Mouse (Mus musculus): ENCODE results near the gene Slc25a25. TPM values are rescaled to one million over a fixed set of nuclear protein-coding genes. Genes with fewer than 3 reads are reported as not detected.

Slc25a25 gene
- polyA plus RNA-seq, 1 experiment, result 11.2 TPM

DNA sequence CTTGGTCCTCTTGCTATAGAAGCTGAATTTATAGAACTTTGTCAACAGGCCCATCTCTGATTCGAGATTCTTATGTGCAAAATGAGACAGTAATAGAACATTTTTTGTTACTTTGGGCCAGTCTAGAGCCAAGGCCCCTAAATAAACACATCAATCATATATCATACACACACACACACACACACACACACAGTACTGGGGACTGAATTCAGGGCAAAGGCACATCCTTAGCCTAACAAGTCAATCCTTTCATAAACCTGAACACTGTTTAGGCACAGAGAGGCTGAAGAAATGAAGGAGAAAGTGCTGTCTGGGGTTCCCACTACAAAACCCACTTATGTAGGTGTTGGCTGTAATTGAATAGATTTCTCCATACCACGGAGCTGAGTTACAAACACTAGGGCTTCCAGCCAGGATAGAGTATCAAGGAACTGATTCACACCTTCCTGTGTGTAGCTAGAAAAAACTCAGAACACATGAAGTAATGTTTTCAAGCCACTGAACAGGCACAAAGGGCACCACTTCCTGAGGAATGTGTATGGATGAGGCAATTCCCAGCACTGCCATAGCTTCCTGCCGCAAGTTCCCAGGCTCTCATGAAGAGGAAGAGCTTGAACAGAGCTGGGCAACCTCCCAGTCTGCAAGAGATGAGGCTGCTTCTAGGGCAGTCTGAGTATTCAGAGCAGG is 14.4 kb downstream of the Slc25a25 start:
- Histone ChIP-seq H3ac (ENCODE audit: control insufficient read depth, insufficient read length, low read depth) (no peak overlapping the region), H3K27me3 (ENCODE audit: control insufficient read depth, insufficient read depth, insufficient read length) (no peaks in the 10 kb centered on the region), H3K36me3 (ENCODE audit: control insufficient read depth, insufficient read depth) (no peaks in the 10 kb centered on the region), H3K79me3 (ENCODE audit: low read depth) (peaks cover 55% of the 10 kb centered on the region), H3K79me2 (ENCODE audit: control insufficient read depth, insufficient read depth) (peaks cover 100% of the 10 kb centered on the region), H3K4me3 (ENCODE audit: insufficient read depth, poor library complexity, severe bottlenecking) (no peak overlapping the region)
- TF ChIP-seq FOSL1 (IDR thresholded peaks at IDR 0.05; ENCODE audit: insufficient read depth, low read length, poor library complexity, severe bottlenecking) (no peak), CEBPB (IDR thresholded peaks at IDR 0.05; ENCODE audit: low read depth) (peak; percentile 76), USF1 (IDR thresholded peaks at IDR 0.05; ENCODE audit: low read depth) (no peak), MYOG (IDR thresholded peaks at IDR 0.05; ENCODE audit: control insufficient read depth, extremely low read depth, insufficient read length) (no peak), CTCF (IDR thresholded peaks at IDR 0.05; ENCODE audit: control insufficient read depth, insufficient read depth, insufficient read length) (no peak), MAX (IDR thresholded peaks at IDR 0.05) (no peak), MYOD1 (IDR thresholded peaks at IDR 0.05; ENCODE audit: control insufficient read depth, insufficient read length, low read depth) (no peak)

GRCm38 (mm10) chr2:32430701-32431676 is 20.3 kb downstream of the Slc25a25 start:
- Histone ChIP-seq H3K4me3 (ENCODE audit: insufficient read depth, poor library complexity, severe bottlenecking) (no peak overlapping the region), H3K79me2 (ENCODE audit: control insufficient read depth, insufficient read depth) (peaks cover 96% of the 10 kb centered on the region), H3K36me3 (ENCODE audit: control insufficient read depth, insufficient read depth) (no peaks in the 10 kb centered on the region), H3K27me3 (ENCODE audit: control insufficient read depth, insufficient read depth, insufficient read length) (no peaks in the 10 kb centered on the region), H3ac (ENCODE audit: control insufficient read depth, insufficient read length, low read depth) (no peak overlapping the region), H3K79me3 (ENCODE audit: low read depth) (peaks cover 45% of the 10 kb centered on the region)
- TF ChIP-seq CEBPB (IDR thresholded peaks at IDR 0.05; ENCODE audit: low read depth), result no peak
- TF ChIP-seq CTCF (IDR thresholded peaks at IDR 0.05; ENCODE audit: control insufficient read depth, insufficient read depth, insufficient read length), result no peak
- TF ChIP-seq MYOD1 (IDR thresholded peaks at IDR 0.05; ENCODE audit: control insufficient read depth, insufficient read length, low read depth), result no peak
- no peak for TF ChIP-seq FOSL1 (IDR thresholded peaks at IDR 0.05; ENCODE audit: insufficient read depth, low read length, poor library complexity, severe bottlenecking)
- TF ChIP-seq USF1 (IDR thresholded peaks at IDR 0.05; ENCODE audit: low read depth), result no peak
- no peak for TF ChIP-seq MYOG (IDR thresholded peaks at IDR 0.05; ENCODE audit: control insufficient read depth, extremely low read depth, insufficient read length)
- TF ChIP-seq MAX (IDR thresholded peaks at IDR 0.05), result no peak

DNA sequence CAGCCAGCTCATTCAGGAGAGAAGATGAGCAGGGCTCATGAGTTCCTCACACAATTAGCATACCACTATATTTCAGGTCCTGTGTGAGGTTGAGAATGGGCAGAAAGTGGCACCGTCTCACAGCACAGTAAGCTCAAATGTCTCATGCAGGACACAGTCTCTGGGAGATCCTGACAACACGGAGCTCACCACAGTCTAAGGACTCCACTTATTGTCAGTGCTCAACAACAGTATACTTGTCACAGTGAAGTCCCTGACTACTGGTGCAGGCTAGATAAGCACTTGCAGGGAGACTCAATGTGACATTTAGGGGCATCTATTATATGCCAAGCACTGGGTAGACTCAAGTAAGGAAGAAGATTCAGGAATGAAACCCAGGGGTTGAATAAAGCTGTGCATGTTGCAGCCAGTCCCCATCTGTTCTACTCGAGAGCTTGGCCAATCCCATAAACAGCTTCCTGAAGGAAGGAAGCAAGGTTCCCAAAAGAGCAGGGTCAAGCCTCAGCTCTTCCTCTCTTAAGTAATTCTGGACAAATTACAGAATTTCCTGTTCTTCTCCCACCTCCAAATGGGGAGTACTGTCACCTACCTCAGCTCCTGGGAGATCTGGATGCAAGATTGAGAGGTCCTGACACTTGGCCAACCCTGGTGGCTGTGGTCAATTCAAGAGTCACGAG is 21.9 kb downstream of the Slc25a25 start:
- H3ac ChIP-seq (ENCODE audit: control insufficient read depth, insufficient read length, low read depth), result no peak overlapping the region
- peaks cover 33% of the 10 kb centered on the region for H3K79me3 ChIP-seq (ENCODE audit: low read depth)
- H3K4me3 ChIP-seq (ENCODE audit: insufficient read depth, poor library complexity, severe bottlenecking), result no peak overlapping the region
- TF ChIP-seq MYOD1 (IDR thresholded peaks at IDR 0.05; ENCODE audit: control insufficient read depth, insufficient read length, low read depth) (no peak), MAX (IDR thresholded peaks at IDR 0.05) (no peak), MYOG (IDR thresholded peaks at IDR 0.05; ENCODE audit: control insufficient read depth, extremely low read depth, insufficient read length) (no peak), CEBPB (IDR thresholded peaks at IDR 0.05; ENCODE audit: low read depth) (no peak), CTCF (IDR thresholded peaks at IDR 0.05; ENCODE audit: control insufficient read depth, insufficient read depth, insufficient read length) (no peak), FOSL1 (IDR thresholded peaks at IDR 0.05; ENCODE audit: insufficient read depth, low read length, poor library complexity, severe bottlenecking) (no peak), USF1 (IDR thresholded peaks at IDR 0.05; ENCODE audit: low read depth) (no peak)
- no peaks in the 10 kb centered on the region for H3K36me3 ChIP-seq (ENCODE audit: control insufficient read depth, insufficient read depth)
- peaks cover 96% of the 10 kb centered on the region for H3K79me2 ChIP-seq (ENCODE audit: control insufficient read depth, insufficient read depth)
- H3K27me3 ChIP-seq (ENCODE audit: control insufficient read depth, insufficient read depth, insufficient read length), result no peaks in the 10 kb centered on the region

DNA sequence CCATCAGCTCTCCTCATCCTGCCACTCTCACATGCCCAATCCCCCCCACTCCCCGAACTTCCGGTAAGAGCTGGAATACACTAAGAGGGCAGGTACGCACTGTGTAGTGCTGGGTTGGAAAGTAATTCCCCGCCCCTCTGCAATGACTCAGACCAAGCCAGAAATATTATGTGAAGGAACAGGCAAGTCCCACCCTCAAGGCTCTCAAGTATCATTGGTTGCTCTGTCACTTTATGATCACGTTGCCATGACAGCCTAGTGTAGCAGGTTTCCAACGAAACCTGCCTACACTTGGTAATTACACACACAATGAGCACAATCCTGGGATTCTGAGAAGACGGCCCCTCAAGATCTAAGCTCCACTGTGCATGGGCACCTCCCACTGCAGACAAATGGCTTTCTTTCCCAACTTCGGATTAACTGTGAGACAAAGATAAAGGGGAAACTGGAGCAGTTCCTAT is 23.0 kb downstream of the Slc25a25 start:
- Histone ChIP-seq H3K4me3 (ENCODE audit: insufficient read depth, poor library complexity, severe bottlenecking) (no peak overlapping the region), H3K36me3 (ENCODE audit: control insufficient read depth, insufficient read depth) (no peaks in the 10 kb centered on the region), H3K79me3 (ENCODE audit: low read depth) (peaks cover 28% of the 10 kb centered on the region), H3K79me2 (ENCODE audit: control insufficient read depth, insufficient read depth) (peaks cover 90% of the 10 kb centered on the region), H3ac (ENCODE audit: control insufficient read depth, insufficient read length, low read depth) (no peak overlapping the region), H3K27me3 (ENCODE audit: control insufficient read depth, insufficient read depth, insufficient read length) (no peaks in the 10 kb centered on the region)
- TF ChIP-seq CTCF (IDR thresholded peaks at IDR 0.05; ENCODE audit: control insufficient read depth, insufficient read depth, insufficient read length), result no peak
- TF ChIP-seq CEBPB (IDR thresholded peaks at IDR 0.05; ENCODE audit: low read depth), result no peak
- TF ChIP-seq USF1 (IDR thresholded peaks at IDR 0.05; ENCODE audit: low read depth), result no peak
- TF ChIP-seq MAX (IDR thresholded peaks at IDR 0.05), result no peak
- no peak for TF ChIP-seq MYOD1 (IDR thresholded peaks at IDR 0.05; ENCODE audit: control insufficient read depth, insufficient read length, low read depth)
- no peak for TF ChIP-seq MYOG (IDR thresholded peaks at IDR 0.05; ENCODE audit: control insufficient read depth, extremely low read depth, insufficient read length)
- TF ChIP-seq FOSL1 (IDR thresholded peaks at IDR 0.05; ENCODE audit: insufficient read depth, low read length, poor library complexity, severe bottlenecking), result no peak

DNA sequence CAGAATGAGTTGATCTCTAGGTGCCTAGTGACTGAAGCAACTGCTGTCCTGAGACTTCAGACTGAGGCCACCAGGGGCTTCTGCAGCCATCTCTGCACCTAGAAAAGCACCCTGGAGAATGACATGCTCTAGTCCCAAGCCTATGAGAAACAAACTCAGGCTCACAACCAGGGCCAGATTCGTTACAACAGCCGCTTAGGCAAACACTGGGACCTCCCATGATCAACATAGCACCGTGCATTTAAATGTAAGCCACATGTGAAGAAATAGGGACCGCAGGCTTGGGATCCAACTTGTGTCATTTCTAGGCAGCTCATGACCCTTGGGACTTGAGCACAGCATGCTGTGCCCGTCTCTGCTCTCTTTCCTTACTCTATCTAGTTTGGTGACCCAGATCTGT is 23.5 kb downstream of the Slc25a25 start:
- Histone ChIP-seq H3K79me2 (ENCODE audit: control insufficient read depth, insufficient read depth) (peaks cover 90% of the 10 kb centered on the region), H3K79me3 (ENCODE audit: low read depth) (peaks cover 30% of the 10 kb centered on the region), H3K36me3 (ENCODE audit: control insufficient read depth, insufficient read depth) (no peaks in the 10 kb centered on the region), H3K4me3 (ENCODE audit: insufficient read depth, poor library complexity, severe bottlenecking) (no peak overlapping the region), H3K27me3 (ENCODE audit: control insufficient read depth, insufficient read depth, insufficient read length) (no peaks in the 10 kb centered on the region), H3ac (ENCODE audit: control insufficient read depth, insufficient read length, low read depth) (no peak overlapping the region)
- TF ChIP-seq CTCF (IDR thresholded peaks at IDR 0.05; ENCODE audit: control insufficient read depth, insufficient read depth, insufficient read length) (no peak), MYOD1 (IDR thresholded peaks at IDR 0.05; ENCODE audit: control insufficient read depth, insufficient read length, low read depth) (no peak), CEBPB (IDR thresholded peaks at IDR 0.05; ENCODE audit: low read depth) (no peak), FOSL1 (IDR thresholded peaks at IDR 0.05; ENCODE audit: insufficient read depth, low read length, poor library complexity, severe bottlenecking) (no peak), MAX (IDR thresholded peaks at IDR 0.05) (no peak), MYOG (IDR thresholded peaks at IDR 0.05; ENCODE audit: control insufficient read depth, extremely low read depth, insufficient read length) (no peak), USF1 (IDR thresholded peaks at IDR 0.05; ENCODE audit: low read depth) (no peak)
